Mouse (Mus musculus): ENCODE results near the gene Exog. TPM values are rescaled to one million over a fixed set of nuclear protein-coding genes. Genes with fewer than 3 reads are reported as not detected.

Gene Exog
- polyA plus RNA-seq, 1 experiment = not detected

DNA sequence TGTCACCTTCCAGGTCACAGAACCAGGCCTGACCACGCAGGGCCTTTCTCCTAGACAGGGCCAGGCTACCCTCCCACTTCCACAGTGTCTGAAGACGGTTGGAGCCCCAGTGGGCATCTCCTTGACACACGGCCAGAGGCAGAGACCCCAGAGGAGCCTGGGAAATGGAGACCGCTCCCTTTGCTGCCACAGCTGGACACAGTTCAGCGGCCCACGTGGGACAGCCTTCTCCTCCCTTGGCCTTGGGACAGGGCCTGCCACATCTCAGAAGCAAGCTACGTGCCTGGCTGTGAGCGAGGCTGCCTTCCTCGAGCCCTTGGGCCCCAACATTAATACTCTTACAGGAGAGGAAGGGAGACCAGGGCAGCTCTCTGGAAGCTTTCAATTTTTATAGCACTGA is 39.7 kb downstream of the Exog start:
- 80% methylated on average over 9 of the region's 9 CpGs for WGBS
- no peak overlapping the region for H3K27ac ChIP-seq (ENCODE audit: insufficient read depth, low read depth, low read length)
- H3K4me1 ChIP-seq (ENCODE audit: control insufficient read depth, insufficient read depth, low read length) = peaks cover 5% of the 10 kb centered on the region; the same call in 1 of the 2 replicates
- TF ChIP-seq CTCF (IDR thresholded peaks at IDR 0.05; ENCODE audit: insufficient read depth, low read depth, low read length) (no peak), POLR2A (IDR thresholded peaks at IDR 0.05; ENCODE audit: insufficient read depth, low read depth, low read length) (no peak)
- no peak overlapping the region for H3K4me3 ChIP-seq (ENCODE audit: insufficient read depth, low read depth, low read length)

DNA sequence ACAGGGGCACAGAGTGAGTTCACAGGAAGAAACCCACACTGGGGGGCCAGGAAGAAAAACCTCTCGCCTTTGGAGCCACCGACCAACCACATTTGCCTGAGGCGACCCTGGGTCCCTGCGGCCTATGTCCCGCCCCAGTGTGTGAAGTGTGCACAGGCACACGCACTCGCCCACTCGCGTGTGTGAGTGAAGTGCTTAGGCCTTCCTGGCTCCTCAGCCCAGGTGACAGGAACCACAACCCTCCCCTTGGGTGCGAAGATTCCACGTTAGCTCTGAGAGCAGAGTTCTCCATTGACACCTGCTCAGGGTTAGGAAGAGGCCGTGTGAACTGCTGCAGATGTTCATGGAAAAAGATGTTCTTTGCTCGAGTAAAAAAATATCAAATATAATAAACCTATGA is 40.1 kb downstream of the Exog start:
- no peak for TF ChIP-seq POLR2A (IDR thresholded peaks at IDR 0.05; ENCODE audit: insufficient read depth, low read depth, low read length)
- no peak for TF ChIP-seq CTCF (IDR thresholded peaks at IDR 0.05; ENCODE audit: insufficient read depth, low read depth, low read length)
- no peak overlapping the region for H3K27ac ChIP-seq (ENCODE audit: insufficient read depth, low read depth, low read length)
- H3K4me3 ChIP-seq (ENCODE audit: insufficient read depth, low read depth, low read length) = no peak overlapping the region
- WGBS = 90% methylated on average over 13 of the region's 13 CpGs
- peaks cover 5% of the 10 kb centered on the region; the same call in 1 of the 2 replicates for H3K4me1 ChIP-seq (ENCODE audit: control insufficient read depth, insufficient read depth, low read length)

DNA sequence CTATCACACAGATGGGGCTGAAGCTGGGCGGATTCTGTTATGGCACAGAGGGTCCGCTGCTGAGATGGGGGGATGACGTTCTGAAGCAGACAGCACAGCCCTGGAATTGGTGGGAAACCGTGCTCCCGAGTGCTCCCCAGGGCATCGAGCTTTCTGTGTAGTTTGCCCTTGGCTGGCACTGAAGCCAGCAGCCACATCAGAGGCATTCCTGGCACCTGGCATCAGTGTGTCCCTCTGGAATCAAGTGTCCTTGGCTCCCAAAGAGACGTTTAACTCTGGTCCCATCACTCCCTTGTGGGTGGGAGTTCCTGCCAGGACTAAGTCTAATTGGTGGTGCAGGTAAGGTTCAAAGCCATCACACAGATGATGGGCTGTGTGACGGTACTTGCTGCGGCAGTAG is 51.6 kb downstream of the Exog start:
- H3K4me1 ChIP-seq (ENCODE audit: control insufficient read depth, insufficient read depth, low read length) = no peaks in the 10 kb centered on the region
- WGBS = 84% methylated on average over 9 of the region's 9 CpGs
- TF ChIP-seq POLR2A (IDR thresholded peaks at IDR 0.05; ENCODE audit: insufficient read depth, low read depth, low read length) (no peak), CTCF (IDR thresholded peaks at IDR 0.05; ENCODE audit: insufficient read depth, low read depth, low read length) (no peak)
- no peak overlapping the region for H3K27ac ChIP-seq (ENCODE audit: insufficient read depth, low read depth, low read length)
- H3K4me3 ChIP-seq (ENCODE audit: insufficient read depth, low read depth, low read length) = no peak overlapping the region

DNA sequence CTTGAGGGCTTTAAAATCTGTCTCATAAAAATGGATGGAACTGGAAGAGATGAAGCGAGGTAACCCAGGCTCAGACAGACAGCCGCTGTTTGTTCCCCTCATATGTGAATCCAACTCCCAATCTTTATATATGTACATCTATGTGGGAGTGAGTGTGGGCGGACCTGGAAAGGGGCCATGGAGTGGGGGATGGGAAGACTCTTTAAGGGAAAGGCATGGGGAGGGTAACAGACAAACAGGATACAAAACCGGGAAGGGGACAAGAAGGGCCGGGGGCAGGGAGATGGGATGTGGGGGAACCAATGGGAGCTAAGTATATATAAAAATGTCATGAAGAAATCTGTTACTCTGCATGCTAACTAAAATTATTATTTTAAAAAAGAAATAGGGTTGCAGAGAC is 52.2 kb downstream of the Exog start:
- 61% methylated on average over 5 of the region's 5 CpGs for WGBS

DNA sequence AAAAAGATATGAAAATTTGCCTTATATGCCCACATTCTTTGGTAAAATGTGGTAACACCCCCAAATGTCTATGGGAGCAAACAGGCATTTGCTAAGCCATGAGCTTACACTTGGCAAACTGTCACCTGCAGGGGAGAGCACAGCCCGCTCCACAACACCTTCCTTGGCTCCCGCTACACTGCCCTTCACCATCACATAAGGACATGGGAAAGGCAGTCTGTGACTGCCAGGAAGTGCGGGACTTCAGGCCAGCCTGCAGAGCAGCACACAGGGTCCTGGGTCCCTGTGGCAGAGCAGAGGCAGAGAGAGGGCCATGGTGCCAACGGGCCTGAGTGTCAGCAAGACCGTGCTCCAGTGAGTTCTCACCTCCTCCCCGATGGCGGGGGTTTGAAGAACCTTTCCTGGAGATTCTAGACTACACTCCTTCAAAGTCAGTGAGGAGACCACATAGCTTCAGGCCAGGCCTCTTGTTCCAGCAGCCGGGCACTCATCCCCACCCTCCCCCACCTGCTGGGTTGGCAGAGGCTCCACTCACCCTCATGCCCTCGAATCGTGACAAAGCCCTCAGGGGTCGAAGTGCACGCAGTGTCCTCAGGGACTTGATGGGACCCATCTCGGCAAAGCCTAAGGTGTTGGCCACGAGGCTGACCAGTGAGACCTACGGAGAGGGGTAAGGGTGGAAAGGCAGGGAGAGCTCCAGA is 53.0 kb downstream of the Exog start:
- TF ChIP-seq POLR2A (IDR thresholded peaks at IDR 0.05; ENCODE audit: insufficient read depth, low read depth, low read length) (no peak), CTCF (IDR thresholded peaks at IDR 0.05; ENCODE audit: insufficient read depth, low read depth, low read length) (no peak)
- WGBS = 92% methylated on average over 15 of the region's 15 CpGs
- Histone ChIP-seq H3K4me3 (ENCODE audit: insufficient read depth, low read depth, low read length) (no peak overlapping the region), H3K27ac (ENCODE audit: insufficient read depth, low read depth, low read length) (no peak overlapping the region), H3K4me1 (ENCODE audit: control insufficient read depth, insufficient read depth, low read length) (no peaks in the 10 kb centered on the region)

More for the DNA sequence above, 52.2 kb downstream of the Exog start:
- TF ChIP-seq POLR2A (IDR thresholded peaks at IDR 0.05; ENCODE audit: insufficient read depth, low read depth, low read length) (no peak), CTCF (IDR thresholded peaks at IDR 0.05; ENCODE audit: insufficient read depth, low read depth, low read length) (no peak)
- Histone ChIP-seq H3K4me3 (ENCODE audit: insufficient read depth, low read depth, low read length) (no peak overlapping the region), H3K27ac (ENCODE audit: insufficient read depth, low read depth, low read length) (no peak overlapping the region), H3K4me1 (ENCODE audit: control insufficient read depth, insufficient read depth, low read length) (no peaks in the 10 kb centered on the region)

DNA sequence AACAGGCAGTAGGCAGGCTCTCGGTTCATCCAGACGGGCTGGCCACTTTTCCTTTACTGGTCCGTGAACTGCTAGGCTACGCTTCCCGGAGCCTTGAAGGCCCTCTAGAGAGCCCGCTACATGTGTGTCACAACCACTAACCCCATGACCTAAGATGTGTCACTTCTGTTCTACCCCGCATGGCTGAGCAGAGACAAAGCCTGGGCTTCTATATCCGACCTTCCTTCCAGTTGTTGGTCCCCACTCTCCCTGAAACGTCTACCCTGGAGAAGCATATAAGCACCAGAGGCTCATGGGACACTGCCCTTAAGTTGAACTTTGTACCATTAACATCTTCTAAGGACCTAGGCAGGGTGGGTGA is 53.5 kb downstream of the Exog start:
- no peak overlapping the region for H3K4me3 ChIP-seq (ENCODE audit: insufficient read depth, low read depth, low read length)
- no peak for TF ChIP-seq CTCF (IDR thresholded peaks at IDR 0.05; ENCODE audit: insufficient read depth, low read depth, low read length)
- no peak for TF ChIP-seq POLR2A (IDR thresholded peaks at IDR 0.05; ENCODE audit: insufficient read depth, low read depth, low read length)
- H3K4me1 ChIP-seq (ENCODE audit: control insufficient read depth, insufficient read depth, low read length) = no peaks in the 10 kb centered on the region
- WGBS = 95% methylated on average over 9 of the region's 9 CpGs
- H3K27ac ChIP-seq (ENCODE audit: insufficient read depth, low read depth, low read length) = no peak overlapping the region

DNA sequence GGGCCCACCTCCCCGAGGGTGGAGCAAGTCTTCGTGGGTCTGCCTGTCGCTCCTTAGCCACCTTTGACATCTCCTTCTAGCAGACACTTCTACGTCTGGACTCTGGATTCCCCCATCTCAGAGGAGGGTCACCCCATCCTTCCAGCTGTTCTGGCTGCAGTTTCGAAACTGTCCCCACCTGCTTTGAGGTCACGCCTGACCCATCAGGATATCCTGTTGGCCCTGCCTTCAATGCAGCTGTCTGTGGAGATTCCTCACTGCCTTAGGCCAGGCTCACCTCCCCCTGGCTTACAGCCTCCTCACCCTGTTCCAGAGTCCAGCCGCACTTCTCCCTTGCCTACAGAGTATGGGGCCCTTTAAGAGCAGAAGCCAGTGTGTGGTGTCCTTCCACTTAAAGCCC is 54.1 kb downstream of the Exog start:
- H3K4me3 ChIP-seq (ENCODE audit: insufficient read depth, low read depth, low read length) = no peak overlapping the region
- TF ChIP-seq CTCF (IDR thresholded peaks at IDR 0.05; ENCODE audit: insufficient read depth, low read depth, low read length) = no peak
- no peak for TF ChIP-seq POLR2A (IDR thresholded peaks at IDR 0.05; ENCODE audit: insufficient read depth, low read depth, low read length)
- no peaks in the 10 kb centered on the region for H3K4me1 ChIP-seq (ENCODE audit: control insufficient read depth, insufficient read depth, low read length)
- 92% methylated on average over 7 of the region's 7 CpGs for WGBS
- H3K27ac ChIP-seq (ENCODE audit: insufficient read depth, low read depth, low read length) = no peak overlapping the region

DNA sequence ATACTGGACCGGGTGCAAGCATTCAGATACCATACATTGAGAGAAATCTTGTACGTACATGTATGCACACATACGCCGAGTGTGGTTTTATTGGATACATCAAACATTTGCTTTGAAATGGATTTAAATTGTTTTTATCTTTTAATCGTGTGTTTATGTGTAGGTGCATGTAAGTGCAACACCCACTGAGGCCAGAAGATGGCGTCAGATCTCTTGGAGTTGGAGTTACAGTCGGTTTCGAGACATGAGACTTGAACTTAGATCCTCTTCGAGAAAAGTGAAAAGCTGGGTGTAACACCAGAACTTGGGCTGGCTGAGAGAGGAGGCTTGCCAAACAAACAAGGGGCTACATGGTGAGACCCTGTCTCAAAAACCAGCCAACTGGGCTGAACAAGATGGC is 58.9 kb downstream of the Exog start:
- WGBS = 96% methylated on average over 9 of the region's 9 CpGs
- H3K4me3 ChIP-seq (ENCODE audit: insufficient read depth, low read depth, low read length) = no peak overlapping the region
- H3K27ac ChIP-seq (ENCODE audit: insufficient read depth, low read depth, low read length) = no peak overlapping the region
- TF ChIP-seq CTCF (IDR thresholded peaks at IDR 0.05; ENCODE audit: insufficient read depth, low read depth, low read length) = no peak
- TF ChIP-seq POLR2A (IDR thresholded peaks at IDR 0.05; ENCODE audit: insufficient read depth, low read depth, low read length) = no peak
- H3K4me1 ChIP-seq (ENCODE audit: control insufficient read depth, insufficient read depth, low read length) = no peaks in the 10 kb centered on the region

DNA sequence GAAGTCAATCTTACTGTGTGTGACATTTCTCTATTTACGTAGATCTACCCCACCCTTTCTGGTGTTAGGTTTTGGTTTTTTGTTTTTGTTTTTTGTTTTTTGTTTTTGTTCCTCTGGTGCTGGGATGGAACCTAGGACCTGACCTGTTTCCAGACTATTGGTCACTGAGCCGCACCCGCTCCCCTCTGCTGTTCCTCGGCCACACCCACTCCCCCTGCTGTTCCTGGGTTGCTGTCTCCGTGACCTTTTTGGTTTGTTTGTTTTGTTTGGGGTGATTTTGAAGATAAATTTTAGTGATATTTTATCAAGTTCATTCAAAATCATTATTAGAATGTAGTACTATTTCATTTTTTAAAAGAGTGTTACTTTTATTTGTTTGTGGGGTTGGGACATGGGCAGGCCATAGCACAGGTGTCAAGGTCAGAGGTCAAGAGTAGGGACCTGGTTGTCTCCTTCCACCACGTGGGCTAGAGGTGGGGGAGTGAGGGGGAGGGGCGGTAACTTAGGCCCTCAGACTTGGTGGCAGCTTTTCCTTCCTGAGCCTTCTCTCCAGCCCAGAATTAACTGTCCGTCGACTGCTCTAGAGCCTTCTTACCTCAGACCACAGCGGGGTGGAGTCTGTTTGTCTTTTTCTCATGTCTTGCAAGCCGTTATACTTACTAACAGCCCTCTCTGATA is 60.4 kb downstream of the Exog start:
- WGBS = 82% methylated on average over 11 of the region's 11 CpGs
- no peak overlapping the region for H3K4me3 ChIP-seq (ENCODE audit: insufficient read depth, low read depth, low read length)
- TF ChIP-seq CTCF (IDR thresholded peaks at IDR 0.05; ENCODE audit: insufficient read depth, low read depth, low read length) = no peak
- no peak for TF ChIP-seq POLR2A (IDR thresholded peaks at IDR 0.05; ENCODE audit: insufficient read depth, low read depth, low read length)
- no peaks in the 10 kb centered on the region for H3K4me1 ChIP-seq (ENCODE audit: control insufficient read depth, insufficient read depth, low read length)
- H3K27ac ChIP-seq (ENCODE audit: insufficient read depth, low read depth, low read length) = no peak overlapping the region
